Mouse (Mus musculus) olfactory bulb, adult 2 months (tissue): ENCODE data around the gene Nav3.

Experiments used
- CTCF ChIP-seq: fragments of 200-500 bp; IDR thresholded peaks from 2 replicates; pipeline ENCODE4 v1.5.1; 2012; ENCODE audit warnings: low read depth, mild to moderate bottlenecking, low read length, moderate library complexity; ENCODE audit not compliant: insufficient read depth
- POLR2A ChIP-seq: fragments of 200-500 bp; IDR thresholded peaks from 2 replicates; pipeline ENCODE4 v1.6.1; 2012; ENCODE audit warnings: mild to moderate bottlenecking, low read depth, low read length, moderate library complexity; ENCODE audit not compliant: insufficient read depth

GRCm38 (mm10) chr10:110162596-110162995 is 293.4 kb downstream of the Nav3 start:
- TF ChIP-seq POLR2A (no peak), CTCF (no peak)
